In the genomic region with DNA sequence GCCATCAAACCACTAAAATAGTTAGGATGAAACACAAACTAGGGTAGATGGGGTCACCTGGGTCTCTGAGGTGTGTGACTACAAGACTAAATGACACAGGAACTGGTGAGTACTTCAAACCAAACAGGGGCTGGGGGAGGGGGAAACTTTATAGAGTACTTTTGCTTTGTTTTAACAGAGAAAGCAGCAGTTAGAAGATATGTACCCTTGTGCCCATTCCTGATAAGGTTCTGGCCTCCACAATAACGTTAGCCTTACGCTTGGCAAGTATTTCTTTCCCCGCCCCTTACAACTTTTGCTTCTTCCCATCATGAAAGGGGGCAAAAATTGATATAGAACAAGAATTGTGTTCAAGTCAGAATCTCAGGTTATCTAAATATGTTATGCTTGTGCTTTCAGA, we compare ENCODE assay signal across 18 mouse cellular contexts. TPM values are rescaled to one million over a fixed set of nuclear protein-coding genes. Genes with fewer than 3 reads are reported as not detected.
"Had no signal": no experiment of that assay in that cellular context is flagged by ENCODE, and none has a peak within 500 bp of the region (broad histone marks: within the 10 kb centered on the region; RNA-seq: fewer than 3 reads in every experiment).

No protein-coding gene starts in this region.

- H3K27ac ChIP-seq: kidney, postnatal 0 days; limb, embryonic 15.5 days; lung, embryonic 15.5 days; midbrain, embryonic 10.5 days; neural tube, embryonic 15.5 days had no signal

- H3K4me2 ChIP-seq: limb, embryonic 15.5 days; lung, embryonic 15.5 days; neural tube, embryonic 15.5 days had no signal

- DNase-seq: kidney, adult 8-10 months; kidney, postnatal 36 days; layer of hippocampus, adult 9-11 months; layer of hippocampus, postnatal 36 days; midbrain, embryonic 14.5 days; right cerebral cortex, adult 18-20 months; right cerebral cortex, postnatal 25 days; thymus, adult 18-20 months; thymus, postnatal 14 days had no signal

- ATAC-seq: intestine, postnatal 0 days had no signal

- H3K4me3 ChIP-seq: limb, embryonic 15.5 days; lung, embryonic 15.5 days; midbrain, embryonic 10.5 days; myocyte; neural tube, embryonic 15.5 days had no signal

- H3K36me3 ChIP-seq: limb, embryonic 15.5 days; lung, embryonic 15.5 days; midbrain, embryonic 10.5 days; neural tube, embryonic 15.5 days had no signal

- H3K9ac ChIP-seq: limb, embryonic 15.5 days; lung, embryonic 15.5 days; neural tube, embryonic 15.5 days had no signal

- H3K9me3 ChIP-seq: limb, embryonic 15.5 days; lung, embryonic 15.5 days; midbrain, embryonic 10.5 days; neural tube, embryonic 15.5 days had no signal

RNA-seq across cellular contexts. Expression of gene Nkx1-2, which starts 3.6 kb away (rescaled TPM):
- total RNA-seq: layer of hippocampus, adult 18-20 months; layer of hippocampus, postnatal 36 days; left cerebral cortex, postnatal 25 days had no signal
- polyA plus RNA-seq: lung, embryonic 15.5 days; myocyte had no signal
